Mouse (Mus musculus): ENCODE results near the gene Vmn2r10. TPM values are rescaled to one million over a fixed set of nuclear protein-coding genes. Genes with fewer than 3 reads are reported as not detected.

Vmn2r10 gene
- not detected in 2 replicates for polyA plus RNA-seq (2012; rRNA removed)

DNA sequence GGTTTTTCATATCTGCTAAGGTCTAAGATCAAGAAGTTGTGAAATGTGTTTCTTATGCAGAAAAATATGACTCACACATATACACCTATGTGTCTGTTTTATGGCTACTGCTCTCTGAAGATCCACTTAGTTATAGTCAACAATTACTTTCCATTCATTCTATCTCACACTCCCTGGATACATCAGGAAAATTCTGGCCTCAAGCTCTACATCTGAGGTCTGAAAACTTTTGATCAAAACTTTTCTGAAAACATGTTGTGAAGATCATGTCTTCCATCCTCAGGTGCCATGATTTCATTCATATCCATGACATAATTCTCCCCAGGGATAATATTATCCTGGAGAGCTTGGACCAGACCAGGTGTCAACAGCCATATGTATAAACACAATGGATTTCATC lies at the start of gene Vmn2r10:
Gene Vmn2r10 (minus strand): TSS at position 101 of the 400 bp plus-strand sequence.

Other genes with a start within 250 kb of the Vmn2r10 start
- not detected in 2 replicates for gene Rnf212, start 231.5 kb downstream of the Vmn2r10 start, polyA plus RNA-seq (2012; rRNA removed)
- not detected in 2 replicates for gene Tmed11, start 211.2 kb downstream of the Vmn2r10 start, polyA plus RNA-seq (2012; rRNA removed)
- gene Vmn2r8, start 197.7 kb downstream of the Vmn2r10 start, polyA plus RNA-seq (2012; rRNA removed), result not detected in 2 replicates
- gene Vmn2r9, start 153.9 kb downstream of the Vmn2r10 start, polyA plus RNA-seq (2012; rRNA removed), result not detected in 2 replicates
- gene Vmn2r11, start 53.0 kb upstream of the Vmn2r10 start, polyA plus RNA-seq (2012; rRNA removed), result not detected in 2 replicates
- not detected in 2 replicates for gene Vmn2r12, start 91.4 kb upstream of the Vmn2r10 start, polyA plus RNA-seq (2012; rRNA removed)
- gene Vmn2r13, start 185.7 kb upstream of the Vmn2r10 start, polyA plus RNA-seq (2012; rRNA removed), result not detected in 2 replicates
- gene Vmn2r14, start 218.2 kb upstream of the Vmn2r10 start, polyA plus RNA-seq (2012; rRNA removed), result not detected in 2 replicates

Data from stomach, adult 2 months (tissue).